Mouse (Mus musculus): ENCODE data around the gene Fam120c. TPM values are rescaled to one million over a fixed set of nuclear protein-coding genes. Genes with fewer than 3 reads are reported as not detected.
"Not testable (repeated sequence)": the region's sequence is repeated elsewhere in the genome, so short reads cannot be mapped to it uniquely, and the experiment has no call there.

The Fam120c gene
- 10 to 100 TPM; 44.1 to 51.3 (median 49.3) TPM for total RNA-seq (2022)

- DNase-seq (ENCODE audit: low spot score in 2 of 2), result peak; percentile 73 to 75
Observed at GRCm38 (mm10) chrX:151343761-151344500, at the start of gene Fam120c. Gene Fam120c, plus strand, starts transcription at chrX:151344175.

- DNase-seq (ENCODE audit: low spot score in 2 of 2), result no peak
Observed at GRCm38 (mm10) chrX:151298329-151298728, 45.6 kb upstream of the Fam120c start.

DNA sequence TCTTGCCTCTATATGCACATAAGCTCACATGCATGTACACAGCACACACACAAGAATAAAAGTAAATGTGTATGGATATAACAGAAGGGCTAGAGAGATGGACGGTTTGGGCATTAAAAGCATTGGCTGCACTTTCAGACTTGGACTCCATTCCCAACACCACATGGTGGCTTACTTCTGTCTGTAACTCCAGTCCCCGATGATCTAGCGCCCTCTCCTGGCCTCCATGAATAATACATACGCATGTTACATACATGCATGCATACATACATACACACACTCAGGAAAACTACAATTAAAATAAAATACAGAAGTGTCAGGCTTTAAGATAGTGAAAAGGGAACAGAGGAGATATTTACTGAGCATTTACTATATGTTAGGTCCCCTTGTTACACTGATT is 30.2 kb upstream of the Fam120c start:
- DNase-seq (ENCODE audit: low spot score in 2 of 2), result no peak

GRCm38 (mm10) chrX:151333615-151334014 is 10.4 kb upstream of the Fam120c start:
- no peak for DNase-seq (ENCODE audit: low spot score in 2 of 2)

- no peak for DNase-seq (ENCODE audit: low spot score in 2 of 2)
Observed at GRCm38 (mm10) chrX:151337804-151338203, 6.2 kb upstream of the Fam120c start.

GRCm38 (mm10) chrX:151344501-151344984 is 568 bp downstream of the Fam120c start:
- DNase-seq (ENCODE audit: low spot score in 2 of 2), result peak; percentile 29 to 33

DNA sequence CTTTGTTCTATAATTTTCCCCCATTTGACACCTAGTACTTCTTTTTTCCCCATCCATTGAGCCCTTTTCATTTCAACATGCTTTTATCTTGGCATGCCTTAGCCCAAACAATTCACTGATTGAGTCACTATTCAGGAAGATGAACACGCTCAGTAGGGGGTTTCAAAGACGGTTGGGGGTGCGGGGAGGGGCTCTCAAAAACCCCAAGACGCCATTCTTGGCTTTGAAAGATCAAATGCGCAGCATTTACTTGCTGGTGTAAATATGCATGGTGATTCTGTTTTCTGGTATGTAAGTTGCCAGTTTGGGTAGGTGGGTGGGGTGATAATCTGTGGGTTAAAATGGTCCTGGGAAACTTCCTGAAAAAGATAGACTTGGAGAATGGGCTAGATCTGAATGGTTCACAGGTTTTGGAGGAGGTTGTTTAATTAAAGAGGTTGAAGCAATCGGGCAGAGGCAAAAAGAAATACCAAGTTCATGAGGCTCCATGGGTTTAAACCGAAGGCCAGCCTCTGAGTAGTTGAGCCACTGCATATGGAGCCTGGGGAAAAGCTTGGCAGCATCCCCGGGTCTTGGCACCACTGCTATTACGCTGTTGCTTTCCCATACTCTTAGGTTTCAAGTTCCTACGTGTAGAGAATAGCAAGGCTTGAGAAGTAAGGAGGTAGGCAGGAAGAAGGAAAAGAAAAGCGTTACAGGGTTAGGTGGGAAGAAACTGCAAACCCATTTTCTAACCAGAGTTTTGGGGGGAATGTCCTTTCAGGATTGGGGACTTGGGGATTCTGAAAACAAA is 1.6 kb downstream of the Fam120c start:
- no peak for DNase-seq (ENCODE audit: low spot score in 2 of 2)

- no peak for DNase-seq (ENCODE audit: low spot score in 2 of 2)
Observed at GRCm38 (mm10) chrX:151347278-151347677, 3.3 kb downstream of the Fam120c start.

DNA sequence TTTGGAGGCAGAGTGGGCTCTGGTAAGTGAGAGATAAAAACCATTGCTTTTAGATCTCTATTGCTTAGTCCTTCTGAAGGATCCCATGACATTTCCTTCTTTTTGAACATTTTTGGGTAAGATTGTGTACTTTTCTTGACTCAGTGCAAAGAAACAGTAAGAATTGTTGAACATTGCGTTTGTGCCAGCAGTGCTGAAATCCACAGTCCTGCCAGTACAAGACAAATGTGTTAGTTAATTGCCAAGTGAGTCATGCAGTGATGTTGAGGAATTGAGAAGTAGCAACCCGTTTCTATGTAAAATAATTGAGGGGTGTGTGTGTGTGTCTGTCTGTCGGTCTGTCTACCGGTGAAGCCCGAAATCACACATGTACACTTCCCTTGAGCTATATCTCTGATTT is 5.3 kb downstream of the Fam120c start:
- no peak for DNase-seq (ENCODE audit: low spot score in 2 of 2)

GRCm38 (mm10) chrX:151418801-151419200 is 74.8 kb downstream of the Fam120c start:
- DNase-seq (ENCODE audit: low spot score in 2 of 2), result no peak

GRCm38 (mm10) chrX:151420791-151421190 is 76.8 kb downstream of the Fam120c start:
- DNase-seq (ENCODE audit: low spot score in 2 of 2), result no peak

- DNase-seq (ENCODE audit: low spot score in 2 of 2), result no peak
Observed at GRCm38 (mm10) chrX:151443637-151444036, 99.7 kb downstream of the Fam120c start.

DNA sequence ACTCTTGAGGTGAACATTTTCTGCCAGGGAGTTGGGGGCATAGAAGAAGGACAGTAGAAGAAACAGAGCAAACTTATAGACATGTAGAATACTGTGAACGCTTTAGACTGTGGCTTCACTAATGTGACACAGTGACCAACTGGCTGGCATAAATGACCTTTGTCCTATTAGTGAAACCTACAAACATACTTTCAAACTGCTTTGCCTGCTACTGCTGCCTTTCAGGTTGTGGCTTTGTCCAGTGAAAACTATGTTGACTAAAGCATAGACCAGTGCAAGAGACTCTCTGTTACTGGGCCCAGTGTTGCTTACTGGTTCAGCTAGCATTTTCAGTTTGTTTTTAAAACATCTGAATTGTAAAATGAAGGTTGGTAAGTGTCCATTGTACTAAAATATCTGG is 100.2 kb downstream of the Fam120c start:
- no peak for DNase-seq (ENCODE audit: low spot score in 2 of 2)

DNA sequence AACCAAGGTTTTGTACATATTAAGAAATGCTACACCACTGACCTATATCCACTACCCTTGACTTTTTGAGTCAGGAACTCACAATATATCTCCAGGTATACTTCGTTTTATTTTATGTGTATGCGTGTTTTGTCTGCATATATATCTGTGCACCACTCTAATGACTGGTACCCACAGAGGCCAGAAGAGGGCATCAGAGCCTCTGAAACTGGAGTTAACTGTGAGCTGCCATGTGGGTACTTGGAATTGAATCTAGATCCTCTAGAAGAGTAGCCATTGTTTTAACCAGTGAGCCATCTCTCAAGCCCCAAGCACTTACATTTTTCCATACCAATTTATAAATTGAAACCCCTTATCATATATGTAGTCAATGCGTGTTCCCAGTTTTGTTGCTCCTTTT is 144.2 kb downstream of the Fam120c start:
- DNase-seq (ENCODE audit: low spot score in 2 of 2), result no peak

GRCm38 (mm10) chrX:151493269-151493668 is 149.3 kb downstream of the Fam120c start:
- not testable (repeated sequence) for DNase-seq (ENCODE audit: low spot score in 2 of 2)

DNA sequence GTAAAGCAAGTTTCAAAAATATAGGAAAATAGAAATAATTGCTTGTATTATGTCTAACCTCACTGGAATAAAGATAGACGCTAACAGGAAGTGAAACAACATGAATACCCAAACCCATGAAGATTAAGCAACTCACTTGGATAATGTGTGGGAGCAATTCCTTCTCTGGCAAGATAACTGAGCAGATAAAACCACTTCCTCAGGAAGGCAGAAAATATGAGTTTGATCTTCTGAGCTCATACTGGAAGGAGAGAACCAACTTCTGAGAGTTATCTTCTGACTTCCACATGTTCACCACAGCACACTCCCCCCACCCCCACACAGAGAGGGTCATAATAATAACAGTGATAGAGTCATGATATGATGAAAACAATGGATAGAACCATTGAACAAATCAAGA is 152.6 kb downstream of the Fam120c start:
- no peak for DNase-seq (ENCODE audit: low spot score in 2 of 2)

- DNase-seq (ENCODE audit: low spot score in 2 of 2), result no peak
Observed at GRCm38 (mm10) chrX:151508536-151508935, 164.6 kb downstream of the Fam120c start.

- no peak for DNase-seq (ENCODE audit: low spot score in 2 of 2)
Observed at GRCm38 (mm10) chrX:151509906-151510305, 165.9 kb downstream of the Fam120c start.

GRCm38 (mm10) chrX:151513066-151513465 is 169.1 kb downstream of the Fam120c start:
- DNase-seq (ENCODE audit: low spot score in 2 of 2), result no peak

- DNase-seq (ENCODE audit: low spot score in 2 of 2), result no peak
Observed at GRCm38 (mm10) chrX:151513694-151514093, 169.7 kb downstream of the Fam120c start.

- no peak for DNase-seq (ENCODE audit: low spot score in 2 of 2)
Observed at GRCm38 (mm10) chrX:151518181-151518580, 174.2 kb downstream of the Fam120c start.

DNA sequence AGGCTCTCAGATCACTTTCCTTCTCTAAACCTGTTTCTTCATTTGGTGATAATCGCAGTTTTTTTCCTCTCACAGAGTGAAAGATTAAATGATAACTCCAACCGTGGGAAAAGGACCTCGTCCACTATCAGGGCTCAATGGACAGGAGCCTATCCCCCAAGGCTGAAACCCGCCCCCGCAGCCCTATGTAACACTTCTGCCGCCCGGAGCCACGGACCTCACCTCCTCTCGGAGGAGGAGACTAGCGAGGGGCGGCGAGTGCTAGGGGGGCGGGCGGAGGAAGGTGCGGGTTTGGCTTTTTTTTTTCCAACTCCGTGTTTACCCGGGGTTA is 176.1 kb downstream of the Fam120c start:
- DNase-seq (ENCODE audit: low spot score in 2 of 2), result no peak

Measured in layer of hippocampus, adult 8-10 months (tissue).